Mouse (Mus musculus): ENCODE measurements around the gene Lrfn4.

Lrfn4 gene

DNA sequence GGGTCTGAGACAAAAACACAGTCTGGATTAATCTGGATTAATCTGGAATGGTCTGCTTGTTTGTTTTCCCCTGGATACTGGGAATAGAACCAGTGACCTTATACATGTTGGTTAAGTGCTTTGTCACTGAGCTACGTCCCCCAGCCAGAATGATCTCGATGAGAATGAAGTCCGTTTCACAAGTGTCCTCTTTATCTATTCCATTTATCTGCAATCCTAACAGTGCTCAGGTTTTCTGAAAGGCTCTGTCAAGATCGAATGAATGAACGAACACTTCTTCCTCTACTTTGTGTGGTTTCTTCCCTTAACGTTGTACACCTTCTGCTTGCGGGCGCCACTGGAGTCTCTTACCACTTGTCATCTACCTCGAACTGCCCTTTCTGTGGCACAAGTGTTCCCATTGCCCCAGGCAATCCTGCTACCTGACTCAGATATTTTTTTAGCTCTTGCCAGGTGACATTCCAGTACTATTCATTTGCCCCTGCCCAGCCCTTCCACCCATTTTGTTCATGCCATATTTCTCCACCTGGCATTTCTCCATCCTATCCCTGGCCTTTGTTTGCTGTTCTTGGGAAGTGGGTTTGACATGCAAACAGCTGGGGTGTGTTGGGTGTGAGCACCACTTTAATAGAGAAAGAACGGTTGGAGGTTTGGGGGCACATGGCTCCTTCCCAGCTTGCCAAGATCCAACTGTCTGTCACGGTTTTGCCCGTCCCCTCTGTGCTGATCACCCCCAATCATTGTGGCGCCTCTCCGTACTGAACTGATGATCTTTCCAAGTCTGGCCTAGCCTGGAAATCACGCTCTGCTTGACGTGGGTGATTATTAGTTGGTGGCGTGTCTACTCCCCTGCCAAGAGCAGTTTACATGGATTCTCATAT is 45.9 kb downstream of the Lrfn4 start:
- no peak for DNase-seq (ENCODE audit: low read depth, low spot score)

DNA sequence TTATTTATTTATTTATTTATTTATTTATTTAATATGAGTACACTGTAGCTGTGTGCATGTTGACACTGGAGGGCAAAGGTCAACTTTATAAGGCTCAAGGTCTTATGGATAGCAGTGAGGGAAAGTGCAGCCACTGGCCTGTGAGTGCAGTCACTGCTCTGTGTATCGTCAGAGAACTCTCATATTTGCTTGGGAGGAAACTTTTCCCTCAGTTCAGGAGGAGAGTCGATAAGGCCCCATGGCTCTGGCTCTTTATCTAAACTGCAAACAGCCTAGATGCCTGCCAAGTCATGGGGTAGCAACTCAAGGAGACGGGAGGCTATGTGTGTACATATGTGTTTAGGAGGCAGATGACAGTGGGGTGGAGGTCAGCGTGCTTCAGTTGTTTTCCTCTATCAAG is 46.6 kb downstream of the Lrfn4 start:
- DNase-seq (ENCODE audit: low read depth, low spot score), result no peak

DNA sequence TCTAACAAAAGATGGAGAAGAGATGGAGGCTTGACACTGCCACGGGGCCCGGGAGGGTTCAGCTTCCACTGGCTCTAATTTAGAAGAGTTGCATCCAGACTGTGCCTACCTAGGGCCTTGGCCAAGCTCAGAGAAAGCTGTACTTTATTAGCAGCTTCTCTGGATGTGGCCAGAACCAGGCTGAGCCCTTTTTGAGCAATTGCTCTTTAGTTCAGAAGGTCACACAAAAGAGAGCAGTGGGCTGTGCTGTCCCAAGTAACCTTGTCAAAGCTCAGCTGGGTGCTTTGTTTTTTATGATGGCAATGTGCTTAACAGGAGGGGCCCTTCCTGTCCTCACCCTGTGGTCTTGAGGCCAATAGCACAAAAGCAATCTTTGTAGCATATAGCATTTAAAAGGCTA is 47.8 kb downstream of the Lrfn4 start:
- DNase-seq (ENCODE audit: low read depth, low spot score), result no peak

DNA sequence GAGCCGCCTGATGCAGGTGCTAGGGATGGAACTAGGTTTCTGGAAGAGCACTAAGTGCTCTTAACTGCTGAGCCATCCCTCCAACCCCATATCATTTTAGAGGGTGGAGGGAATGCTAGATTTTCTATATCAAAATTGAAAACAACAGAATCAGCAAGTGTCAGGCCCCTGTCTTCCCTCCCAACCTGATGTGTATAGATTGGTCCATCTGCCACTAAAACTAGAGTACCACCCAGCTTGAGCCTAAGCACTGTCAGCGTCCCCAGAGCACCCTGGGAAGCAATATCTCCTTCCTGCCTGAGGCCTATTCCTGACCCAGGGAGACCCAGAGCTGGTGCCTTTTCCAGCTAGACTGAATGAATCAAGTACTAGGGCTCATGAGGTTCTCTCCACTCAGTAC is 48.6 kb downstream of the Lrfn4 start:
- DNase-seq (ENCODE audit: low read depth, low spot score), result no peak

DNA sequence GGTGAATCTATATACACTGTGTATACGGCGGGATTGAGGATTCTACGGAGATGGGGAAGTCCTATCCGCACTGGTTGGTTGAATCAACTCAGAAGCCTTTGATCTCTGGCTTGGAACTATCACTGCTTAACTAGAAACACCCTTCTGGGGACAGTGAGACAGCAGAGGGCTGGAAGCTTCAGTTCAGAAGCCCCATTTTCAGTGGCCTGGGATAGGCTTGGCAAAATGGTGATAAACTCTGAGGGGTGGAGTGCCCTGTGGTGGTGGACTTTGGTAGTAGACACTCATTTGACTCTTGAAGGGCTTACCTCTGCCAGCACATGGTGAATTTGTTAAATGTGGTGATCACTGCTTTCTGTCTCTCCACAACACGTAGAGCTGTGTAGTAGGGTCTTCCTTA is 49.8 kb downstream of the Lrfn4 start:
- DNase-seq (ENCODE audit: low read depth, low spot score), result no peak
